Mouse (Mus musculus): Measurements from ENCODE around the gene Utp15. TPM values are rescaled to one million over a fixed set of nuclear protein-coding genes. Genes with fewer than 3 reads are reported as not detected.

Gene Utp15
- polyA plus RNA-seq, 1 experiment from 2014 or later = 26.7 TPM

GRCm38 (mm10) chr13:98245386-98245785 lies 17.5 kb downstream of the Utp15 start:
- no peak overlapping the region for H3K4me3 ChIP-seq (replicated peaks)
- H3K4me2 ChIP-seq = no peak overlapping the region
- WGBS = 61% methylated on average over 7 of the region's 7 CpGs
- H3K4me1 ChIP-seq = 0 out of 2 replicates have a peak, but pooled peaks cover 4% of the 10 kb centered on the region
- H3K27me3 ChIP-seq (replicated peaks) = no peaks in the 10 kb centered on the region
- no peak overlapping the region for H3K27ac ChIP-seq (replicated peaks)
- H3K9ac ChIP-seq (replicated peaks) = no peak overlapping the region
- no peaks in the 10 kb centered on the region for H3K9me3 ChIP-seq (replicated peaks)
- no peak for ATAC-seq (ENCODE audit: low FRiP score)
- peaks cover 34% of the 10 kb centered on the region for H3K36me3 ChIP-seq

- Histone ChIP-seq H3K4me2 (no peak overlapping the region), H3K27ac (replicated peaks) (no peak overlapping the region), H3K27me3 (replicated peaks) (no peaks in the 10 kb centered on the region), H3K9me3 (replicated peaks) (no peaks in the 10 kb centered on the region), H3K9ac (replicated peaks) (no peak overlapping the region), H3K4me1 (0 out of 2 replicates have a peak, but pooled peaks cover 4% of the 10 kb centered on the region), H3K36me3 (peaks cover 28% of the 10 kb centered on the region), H3K4me3 (replicated peaks) (no peak overlapping the region)
- no peak for ATAC-seq (ENCODE audit: low FRiP score)
- WGBS = 48% methylated on average over 5 of the region's 5 CpGs
Measured at GRCm38 (mm10) chr13:98244571-98245350, 18.1 kb downstream of the Utp15 start.

- WGBS = 74% methylated on average over 9 of the region's 9 CpGs
- no peak overlapping the region for H3K9ac ChIP-seq (replicated peaks)
- H3K36me3 ChIP-seq = 0 out of 2 replicates have a peak, but pooled peaks cover 4% of the 10 kb centered on the region
- H3K4me3 ChIP-seq (replicated peaks) = no peak overlapping the region
- 0 out of 2 replicates have a peak, but pooled peaks cover 4% of the 10 kb centered on the region for H3K4me1 ChIP-seq
- no peaks in the 10 kb centered on the region; the same call in 1 of the 2 replicates for H3K27me3 ChIP-seq (replicated peaks)
- ATAC-seq (ENCODE audit: low FRiP score) = no peak
- no peaks in the 10 kb centered on the region for H3K9me3 ChIP-seq (replicated peaks)
- H3K27ac ChIP-seq (replicated peaks) = no peak overlapping the region
- H3K4me2 ChIP-seq = no peak overlapping the region
Measured at GRCm38 (mm10) chr13:98241531-98242282, 21.1 kb downstream of the Utp15 start.

DNA sequence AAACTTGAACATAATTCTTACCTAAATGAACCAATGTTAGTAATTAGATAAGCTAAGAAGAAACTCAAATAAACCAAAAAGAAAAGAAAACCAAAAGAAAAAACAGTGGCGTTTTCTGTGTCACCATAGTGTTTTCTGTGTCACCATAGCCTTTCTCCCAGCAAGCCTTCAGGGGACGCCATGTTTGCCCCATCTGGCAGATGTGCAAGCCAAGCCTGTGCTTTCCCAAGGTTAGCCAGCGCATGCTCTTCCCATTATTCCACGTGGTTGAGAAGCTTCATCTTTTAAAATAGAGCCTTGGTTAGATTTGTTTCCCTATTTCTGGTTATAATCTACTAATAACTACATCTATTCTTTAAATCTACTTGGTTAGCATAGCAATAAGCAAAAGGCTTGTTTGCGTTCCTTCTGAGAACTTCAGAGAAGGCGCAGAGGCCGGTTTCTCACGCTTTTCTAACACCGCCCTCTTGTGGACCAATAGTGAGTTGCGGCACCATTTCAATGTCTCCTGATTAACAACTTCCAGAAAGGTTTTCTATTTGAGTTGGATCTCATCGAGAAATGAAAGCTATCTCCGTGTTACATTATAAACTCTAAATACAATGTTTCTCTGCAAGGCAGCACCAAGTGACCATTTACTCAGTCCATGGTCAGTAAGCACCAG lies 22.7 kb downstream of the Utp15 start:
- Histone ChIP-seq H3K4me2 (no peak overlapping the region), H3K9me3 (replicated peaks) (no peaks in the 10 kb centered on the region), H3K27ac (replicated peaks) (no peak overlapping the region), H3K4me3 (replicated peaks) (no peak overlapping the region), H3K27me3 (replicated peaks) (no peaks in the 10 kb centered on the region; the same call in 1 of the 2 replicates), H3K4me1 (0 out of 2 replicates have a peak, but pooled peaks cover 4% of the 10 kb centered on the region), H3K36me3 (no peaks in the 10 kb centered on the region), H3K9ac (replicated peaks) (no peak overlapping the region)
- WGBS = 18% methylated on average over 12 of the region's 12 CpGs
- ATAC-seq (ENCODE audit: low FRiP score) = no peak

- WGBS = 81% methylated on average over 6 of the region's 6 CpGs
- Histone ChIP-seq H3K36me3 (no peaks in the 10 kb centered on the region), H3K4me3 (replicated peaks) (no peak overlapping the region), H3K4me2 (no peak overlapping the region), H3K9me3 (replicated peaks) (no peaks in the 10 kb centered on the region), H3K4me1 (no peaks in the 10 kb centered on the region), H3K27ac (replicated peaks) (no peak overlapping the region), H3K27me3 (replicated peaks) (no peaks in the 10 kb centered on the region; the same call in 1 of the 2 replicates), H3K9ac (replicated peaks) (no peak overlapping the region)
- ATAC-seq (ENCODE audit: low FRiP score) = no peak
Measured at GRCm38 (mm10) chr13:98235451-98235850, 27.4 kb downstream of the Utp15 start.

GRCm38 (mm10) chr13:98230511-98230910 lies 32.3 kb downstream of the Utp15 start:
- no peak overlapping the region for H3K9ac ChIP-seq (replicated peaks)
- no peaks in the 10 kb centered on the region for H3K36me3 ChIP-seq
- no peak overlapping the region for H3K4me3 ChIP-seq (replicated peaks)
- ATAC-seq (ENCODE audit: low FRiP score) = no peak
- no peaks in the 10 kb centered on the region for H3K4me1 ChIP-seq
- no peaks in the 10 kb centered on the region for H3K9me3 ChIP-seq (replicated peaks)
- no peak overlapping the region for H3K27ac ChIP-seq (replicated peaks)
- 95% methylated on average over 1 of the region's 1 CpGs for WGBS
- no peaks in the 10 kb centered on the region for H3K27me3 ChIP-seq (replicated peaks)
- no peak overlapping the region for H3K4me2 ChIP-seq

GRCm38 (mm10) chr13:98226225-98226624 lies 36.6 kb downstream of the Utp15 start:
- no peak overlapping the region for H3K9ac ChIP-seq (replicated peaks)
- no peaks in the 10 kb centered on the region for H3K27me3 ChIP-seq (replicated peaks)
- 0 out of 2 replicates have a peak, but pooled peaks cover 4% of the 10 kb centered on the region for H3K4me1 ChIP-seq
- H3K36me3 ChIP-seq = no peaks in the 10 kb centered on the region
- H3K27ac ChIP-seq (replicated peaks) = no peak overlapping the region
- ATAC-seq (ENCODE audit: low FRiP score) = no peak
- no peak overlapping the region for H3K4me3 ChIP-seq (replicated peaks)
- H3K9me3 ChIP-seq (replicated peaks) = no peaks in the 10 kb centered on the region
- H3K4me2 ChIP-seq = no peak overlapping the region
- 75% methylated on average over 2 of the region's 2 CpGs for WGBS

- Histone ChIP-seq H3K4me2 (peak overlapping the region; percentile 35), H3K36me3 (no peaks in the 10 kb centered on the region), H3K27ac (replicated peaks) (no peak overlapping the region), H3K9me3 (replicated peaks) (no peaks in the 10 kb centered on the region), H3K4me1 (0 out of 2 replicates have a peak, but pooled peaks cover 4% of the 10 kb centered on the region), H3K27me3 (replicated peaks) (no peaks in the 10 kb centered on the region), H3K9ac (replicated peaks) (no peak overlapping the region), H3K4me3 (replicated peaks) (no peak overlapping the region)
- peak; percentile 73; the same call in 1 of the 2 replicates for ATAC-seq (ENCODE audit: low FRiP score)
- 26% methylated on average over 12 of the region's 12 CpGs for WGBS
Measured at GRCm38 (mm10) chr13:98222848-98223247, 40.0 kb downstream of the Utp15 start.

DNA sequence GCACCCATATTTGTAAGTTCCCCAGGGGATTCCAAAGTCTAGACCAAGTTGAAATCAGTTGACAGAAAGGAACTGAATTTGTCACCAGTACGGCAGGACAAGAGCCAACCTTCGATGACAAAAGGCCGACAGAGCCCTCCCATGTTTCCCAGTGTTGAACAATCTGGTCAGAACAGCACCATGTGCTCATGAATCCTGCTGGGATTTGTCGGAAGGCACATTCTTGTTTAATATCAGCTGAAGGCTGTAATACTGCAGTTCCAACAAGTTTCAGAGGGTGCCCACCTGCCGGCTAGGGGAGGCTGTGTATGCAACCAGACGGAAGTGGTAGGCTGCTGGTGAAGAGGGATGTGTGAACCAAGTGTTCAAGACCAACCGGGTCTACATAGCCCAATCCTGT lies 52.7 kb downstream of the Utp15 start:
- Histone ChIP-seq H3K27me3 (replicated peaks) (0 out of 2 replicates have a peak, but pooled peaks cover 5% of the 10 kb centered on the region), H3K9ac (replicated peaks) (no peak overlapping the region), H3K36me3 (no peaks in the 10 kb centered on the region), H3K4me2 (no peak overlapping the region), H3K9me3 (replicated peaks) (no peaks in the 10 kb centered on the region), H3K4me1 (peaks cover 11% of the 10 kb centered on the region; the same call in 1 of the 2 replicates), H3K27ac (replicated peaks) (no peak overlapping the region), H3K4me3 (replicated peaks) (no peak overlapping the region)
- no peak for ATAC-seq (ENCODE audit: low FRiP score)
- 86% methylated on average over 7 of the region's 7 CpGs for WGBS

GRCm38 (mm10) chr13:98208842-98209241 lies 54.0 kb downstream of the Utp15 start:
- no peaks in the 10 kb centered on the region for H3K9me3 ChIP-seq (replicated peaks)

DNA sequence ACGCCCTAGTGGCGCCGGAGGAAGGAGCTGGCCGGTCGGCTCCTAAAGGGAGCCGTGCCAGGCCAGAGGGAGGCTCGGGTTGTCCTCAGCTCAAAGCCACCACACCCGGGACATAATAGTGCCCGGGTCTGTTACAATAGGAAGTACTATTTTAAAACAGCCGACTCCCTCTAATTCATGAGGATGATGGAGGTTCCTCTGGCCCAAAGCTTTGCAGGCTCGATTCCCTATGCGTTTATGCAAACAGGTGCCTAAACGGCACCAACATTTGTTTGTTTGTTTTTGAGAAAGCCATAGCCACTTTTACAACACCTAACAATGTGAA lies 56.3 kb downstream of the Utp15 start:
- peak overlapping the region; percentile 73 for H3K9ac ChIP-seq (replicated peaks)
- WGBS = 2% methylated on average over 13 of the region's 13 CpGs
- H3K4me1 ChIP-seq = peaks cover 13% of the 10 kb centered on the region; the same call in 1 of the 2 replicates
- peak overlapping the region; percentile 67 for H3K4me3 ChIP-seq (replicated peaks)
- 0 out of 2 replicates have a peak, but pooled peaks cover 5% of the 10 kb centered on the region for H3K27me3 ChIP-seq (replicated peaks)
- H3K4me2 ChIP-seq = peak overlapping the region; percentile 93
- ATAC-seq (ENCODE audit: low FRiP score) = no peak
- no peaks in the 10 kb centered on the region for H3K9me3 ChIP-seq (replicated peaks)
- peak overlapping the region; percentile 74 for H3K27ac ChIP-seq (replicated peaks)
- no peaks in the 10 kb centered on the region for H3K36me3 ChIP-seq

More at GRCm38 (mm10) chr13:98208842-98209241, 54.0 kb downstream of the Utp15 start:
- Histone ChIP-seq H3K4me1 (peaks cover 13% of the 10 kb centered on the region; the same call in 1 of the 2 replicates), H3K27me3 (replicated peaks) (0 out of 2 replicates have a peak, but pooled peaks cover 5% of the 10 kb centered on the region), H3K4me3 (replicated peaks) (no peak overlapping the region), H3K4me2 (no peak overlapping the region), H3K9ac (replicated peaks) (no peak overlapping the region), H3K36me3 (no peaks in the 10 kb centered on the region), H3K27ac (replicated peaks) (no peak overlapping the region)
- no peak for ATAC-seq (ENCODE audit: low FRiP score)
- WGBS = 43% methylated on average over 9 of the region's 9 CpGs

All from neural tube, embryonic 15.5 days (tissue).